Mouse (Mus musculus): ENCODE results near the gene Selenoo.
A peak's percentile ranks its signal among the peaks of the same experiment; 100 is the strongest.

Gene Selenoo

GRCm38 (mm10) chr15:89088607-89089247 is at the start of gene Selenoo:
TSS of gene Selenoo (plus strand) at chr15:89089084.
- DNase-seq: peak; percentile 92 to 96

DNA sequence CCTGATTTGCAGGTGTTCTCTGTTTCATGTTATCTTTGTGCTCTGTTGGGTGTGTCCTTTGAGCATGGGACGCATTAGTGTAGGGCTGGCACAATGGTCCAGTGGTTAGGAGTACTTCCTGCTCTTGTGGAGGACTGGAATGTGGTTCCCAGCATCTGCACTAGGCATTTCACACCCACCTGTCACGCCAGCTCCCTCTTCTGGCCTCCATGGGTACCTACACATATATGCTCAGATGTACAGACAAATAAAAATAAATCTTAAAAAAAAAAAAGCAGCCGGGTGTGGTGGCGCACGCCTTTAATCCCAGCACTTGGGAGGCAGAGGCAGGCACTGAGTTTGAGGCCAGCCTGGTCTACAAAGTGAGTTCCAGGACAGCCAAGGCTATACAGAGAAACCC is 44.5 kb upstream of the Selenoo start:
- no peak for DNase-seq

DNA sequence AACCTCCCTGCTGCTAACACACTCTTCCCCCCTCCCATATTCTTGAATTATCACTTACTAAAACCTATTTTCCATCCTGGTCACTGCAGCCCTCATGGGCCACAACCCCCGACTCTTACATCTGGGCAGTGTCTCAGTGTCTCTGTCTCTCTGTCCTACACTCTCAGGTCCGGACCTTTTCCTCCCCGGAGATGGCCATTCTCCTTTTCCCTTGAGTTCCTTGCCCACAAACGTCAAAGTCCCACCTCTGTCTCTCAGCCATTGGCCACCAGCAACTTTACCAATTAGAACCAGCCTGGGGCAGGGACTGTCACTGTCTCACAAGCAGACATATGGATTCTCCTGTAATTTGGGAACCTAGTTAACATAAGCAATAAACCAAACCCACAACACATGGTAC is 42.5 kb upstream of the Selenoo start:
- DNase-seq: no peak

DNA sequence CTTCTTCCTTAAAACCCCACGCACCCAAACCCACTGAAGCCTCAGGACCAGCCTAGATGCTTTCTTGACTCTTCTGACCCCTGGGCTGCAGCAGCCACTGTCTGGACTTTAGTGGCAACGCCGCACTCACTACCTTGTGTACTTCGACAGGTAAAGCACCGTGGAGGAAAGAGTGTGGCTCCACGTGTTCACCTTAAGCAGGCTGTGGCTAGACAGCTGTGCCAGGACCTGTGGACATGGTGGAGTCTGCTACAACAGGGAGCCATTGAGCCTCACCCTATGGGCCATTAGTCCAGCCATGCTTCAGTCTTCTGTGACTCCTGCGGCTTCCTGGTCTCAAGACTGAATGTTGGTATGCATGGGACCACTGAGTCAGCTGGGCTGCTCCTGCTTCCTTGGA is 34.2 kb upstream of the Selenoo start:
- no peak for DNase-seq

GRCm38 (mm10) chr15:89058736-89059135 is 30.1 kb upstream of the Selenoo start:
- peak in 1 of 2 experiments; percentile 22 for DNase-seq

- DNase-seq: peak; percentile 61 to 70
Measured at GRCm38 (mm10) chr15:89059161-89059931, 29.5 kb upstream of the Selenoo start, which contains the start of gene Panx2. TSS of gene Panx2 (plus strand) at chr15:89059734.

- DNase-seq: peak; percentile 58 to 72
Measured at GRCm38 (mm10) chr15:89060032-89060681, 28.7 kb upstream of the Selenoo start.

GRCm38 (mm10) chr15:89060811-89061460 is 27.9 kb upstream of the Selenoo start:
- peak; percentile 24 to 46 for DNase-seq

- no peak for DNase-seq
Measured at GRCm38 (mm10) chr15:89061761-89062517, 26.9 kb upstream of the Selenoo start.

- no peak for DNase-seq
Measured at GRCm38 (mm10) chr15:89062518-89062910, 26.4 kb upstream of the Selenoo start.

- peak in 1 of 2 experiments; percentile 37 for DNase-seq
Measured at GRCm38 (mm10) chr15:89063001-89063400, 25.9 kb upstream of the Selenoo start.

- DNase-seq: peak; percentile 79 to 85
Measured at GRCm38 (mm10) chr15:89063536-89063935, 25.3 kb upstream of the Selenoo start.

- DNase-seq: peak in 1 of 2 experiments; percentile 21
Measured at GRCm38 (mm10) chr15:89064891-89065290, 24.0 kb upstream of the Selenoo start.

- peak in 1 of 2 experiments; percentile 27 for DNase-seq
Measured at GRCm38 (mm10) chr15:89067609-89068008, 21.3 kb upstream of the Selenoo start.

- no peak for DNase-seq
Measured at GRCm38 (mm10) chr15:89068226-89068625, 20.7 kb upstream of the Selenoo start.

- peak in 1 of 2 experiments; percentile 10 for DNase-seq
Measured at GRCm38 (mm10) chr15:89069336-89069840, 19.5 kb upstream of the Selenoo start.

DNA sequence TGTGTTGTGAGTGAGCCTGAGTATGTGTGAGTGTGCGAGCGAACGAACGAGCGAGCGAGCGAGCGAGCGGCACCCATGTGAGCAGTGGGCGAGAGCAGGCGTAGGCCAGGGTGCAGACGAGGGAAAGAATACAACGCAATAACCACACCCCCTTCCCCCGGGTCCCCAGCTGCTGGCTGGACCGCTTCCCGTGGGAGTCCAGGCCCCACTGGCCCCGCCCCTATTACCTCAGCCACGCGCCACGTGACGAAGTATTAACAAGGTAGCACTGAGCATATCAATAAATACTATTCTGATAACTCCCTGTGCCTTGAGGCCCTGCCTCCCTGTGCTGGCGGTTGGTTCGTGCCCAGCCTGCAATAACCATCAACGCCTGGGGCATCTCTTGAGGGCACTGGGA is 18.3 kb upstream of the Selenoo start:
- peak in 1 of 2 experiments; percentile 17 for DNase-seq

GRCm38 (mm10) chr15:89073993-89074603 is 14.8 kb upstream of the Selenoo start:
- no peak for DNase-seq

DNA sequence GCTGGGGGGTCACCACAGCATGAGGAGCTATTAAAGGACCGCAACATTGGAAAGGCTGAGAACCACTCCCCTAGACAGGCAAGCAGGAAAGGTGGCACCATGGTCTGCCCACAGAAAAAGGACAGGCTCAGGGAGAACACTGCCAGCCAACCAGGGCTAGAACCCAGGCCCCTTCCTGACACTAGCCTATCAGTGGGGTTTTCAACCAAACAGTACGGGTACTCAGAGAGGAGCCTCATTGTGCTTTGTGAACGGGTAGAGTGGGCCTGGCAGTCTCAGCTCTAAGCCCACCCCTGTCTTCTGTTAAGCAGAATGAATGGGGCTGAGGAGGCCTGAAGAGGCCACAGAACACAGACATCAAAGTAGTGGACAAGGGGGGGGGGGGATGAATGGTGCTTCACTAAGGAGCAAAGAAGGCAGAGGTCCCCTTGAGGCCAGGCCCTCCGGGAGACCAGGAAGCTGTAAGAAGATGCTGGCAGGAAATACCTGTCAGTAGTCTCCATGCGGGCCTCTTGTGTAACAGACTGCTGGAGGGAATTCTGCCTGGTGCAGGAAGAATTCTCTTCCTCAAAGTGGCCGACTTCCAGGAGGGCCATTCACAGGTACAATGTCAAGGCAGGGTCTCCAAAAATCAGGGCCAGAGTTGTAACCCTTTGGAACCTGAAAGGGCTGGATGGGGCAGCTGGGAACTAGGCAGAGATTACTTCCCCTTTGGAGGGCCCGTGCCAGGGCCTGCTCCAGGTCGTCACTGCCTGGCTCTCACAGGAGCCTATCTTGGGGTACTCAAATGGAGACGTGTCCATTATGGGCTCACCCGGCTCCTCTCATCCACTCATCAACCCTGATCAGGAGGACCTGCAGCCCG is 14.0 kb upstream of the Selenoo start, which contains the start of gene Trabd:
Gene Trabd (plus strand): TSS at position 512 of the 865 bp plus-strand sequence.
- no peak for DNase-seq

DNA sequence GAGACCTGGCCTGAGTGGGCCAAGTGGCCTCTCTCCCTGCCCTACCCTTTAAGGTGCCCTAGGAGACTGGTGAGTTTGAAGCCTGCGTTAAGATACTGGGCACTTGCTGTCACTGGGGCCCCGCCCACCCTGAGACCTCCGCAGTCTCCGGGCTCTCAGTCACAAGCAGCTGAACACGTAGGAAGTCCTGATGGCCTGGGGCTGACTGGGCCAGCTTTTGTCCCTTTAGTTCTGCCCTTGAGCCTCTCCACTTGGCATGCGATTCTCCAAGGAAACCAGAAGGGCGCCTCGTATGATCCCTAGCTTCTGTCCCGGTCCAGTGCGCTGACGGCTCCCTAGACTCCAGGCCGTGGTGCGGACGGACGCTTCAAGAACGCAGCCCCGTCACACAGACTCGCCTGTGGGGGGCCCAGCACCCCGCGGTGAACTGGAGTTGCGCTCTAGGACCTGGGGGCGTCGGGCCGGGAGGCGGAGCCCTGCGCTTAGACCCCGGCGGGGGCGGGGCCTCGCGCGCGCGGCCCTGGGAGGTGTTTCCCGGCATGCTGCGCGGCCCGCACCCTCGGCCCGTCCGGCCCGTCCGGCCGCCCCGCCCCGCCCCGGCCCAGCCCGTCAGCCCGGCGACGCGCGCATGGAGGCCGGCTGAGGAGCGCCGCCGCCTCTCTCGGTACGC is 13.3 kb upstream of the Selenoo start:
- peak; percentile 79 to 89 for DNase-seq
